Mouse (Mus musculus): ENCODE results near the gene Got2.

DNA sequence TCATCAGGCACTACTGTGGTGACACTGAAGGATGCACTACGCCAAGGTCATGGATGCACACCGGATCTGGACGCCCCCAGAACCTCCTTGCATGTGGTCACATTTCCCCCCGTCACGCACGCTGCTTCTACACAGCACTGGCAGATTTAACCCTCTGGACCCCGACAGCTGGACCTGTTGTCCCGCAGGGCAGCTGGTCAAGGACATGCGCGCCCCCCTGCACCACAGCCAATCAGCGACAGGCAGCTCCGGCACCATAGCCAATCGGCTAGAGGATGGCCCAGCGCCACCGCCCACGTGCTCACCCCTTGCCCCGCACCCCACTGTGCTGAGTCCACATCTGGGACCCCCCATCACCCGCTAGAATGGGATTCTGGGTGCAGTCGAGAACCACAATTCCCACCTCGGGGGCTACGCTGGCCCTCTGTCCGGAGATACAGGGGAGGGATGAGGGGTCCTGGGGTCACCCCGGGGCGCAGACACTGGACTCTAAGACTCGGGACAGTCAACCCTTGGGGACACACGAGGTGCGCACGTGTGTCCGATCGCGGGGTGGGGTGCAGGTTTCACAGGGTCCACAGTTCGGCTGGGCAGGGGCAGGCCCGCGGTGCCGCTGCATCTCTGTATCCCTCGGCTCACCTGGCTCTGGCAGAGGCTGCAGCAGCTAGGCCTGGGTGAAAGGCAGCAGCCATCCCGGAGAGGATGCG lies 616 bp downstream of the Got2 start:
- TF ChIP-seq EP300 (IDR thresholded peaks at IDR 0.05; ENCODE audit: low read depth), result no peak
- TF ChIP-seq CTCF (IDR thresholded peaks at IDR 0.05; ENCODE audit: low read depth), result no peak; the same call in 1 of the 2 replicates
